ENCODE assay signal across 8 mouse cellular contexts in genomic region chr4:117039925-117040687, GRCm38 (mm10). TPM values are rescaled to one million over a fixed set of nuclear protein-coding genes. Genes with fewer than 3 reads are reported as not detected.
DNase-seq lines count a peak whose midpoint lies in the region; ATAC-seq and TF ChIP-seq lines count a peak whose summit lies in the region.
"Had no signal": no experiment of that assay in that cellular context is flagged by ENCODE, and none has a peak within 500 bp of the region (broad histone marks: within the 10 kb centered on the region; RNA-seq: fewer than 3 reads in every experiment).

No protein-coding gene starts in this region.

- H3K9ac ChIP-seq in heart, adult 2 months (ENCODE audit: low read depth, low read length), result no peak overlapping the region
- H3K9ac ChIP-seq in neural tube, embryonic 13.5 days, result peak overlapping the region; percentile 27; the same call in 1 of the 2 replicates
- H3K9ac ChIP-seq: liver, embryonic 13.5 days had no signal

- H3K27ac ChIP-seq in heart, adult 2 months, result peak overlapping the region; percentile 71
- H3K27ac ChIP-seq in kidney, adult 2 months (ENCODE audit: insufficient read depth, low read depth, low read length), result peak overlapping the region; percentile 38
- H3K27ac ChIP-seq in neural tube, embryonic 13.5 days (replicated peaks), result peak overlapping the region; percentile 76

- no peaks in the 10 kb centered on the region; the same call in 1 of the 2 replicates for H3K79me2 ChIP-seq in heart, adult 2 months (replicated peaks; ENCODE audit: control insufficient read depth, insufficient read depth, low read length)

- no peak overlapping the region for H3K4me3 ChIP-seq in heart, adult 2 months
- H3K4me3 ChIP-seq in kidney, adult 2 months (ENCODE audit: insufficient read depth, low read depth, low read length), result no peak overlapping the region
- no peak overlapping the region for H3K4me3 ChIP-seq in neural tube, embryonic 13.5 days
- H3K4me3 ChIP-seq: liver, embryonic 13.5 days had no signal

- peaks cover 8% of the 10 kb centered on the region for H3K36me3 ChIP-seq in heart, adult 2 months (ENCODE audit: control insufficient read depth, insufficient read depth, low read length)
- H3K36me3 ChIP-seq in kidney, adult 2 months (ENCODE audit: control insufficient read depth, insufficient read depth, low read length), result no peaks in the 10 kb centered on the region
- H3K36me3 ChIP-seq in neural tube, embryonic 13.5 days, result no peaks in the 10 kb centered on the region

- 35% methylated on average over 9 of the region's 9 CpGs for WGBS in heart, adult 2 months
- WGBS in kidney, adult 2 months, result 30% methylated on average over 9 of the region's 9 CpGs
- 15% methylated on average over 9 of the region's 9 CpGs for WGBS in neural tube, embryonic 13.5 days

- intact Hi-C loops in heart, adult 2 months (cut with DNase I), result no loop called here
- intact Hi-C loops in left cerebral cortex, postnatal 4 days (cut with DNase I), result no loop called here

- peak; percentile 73 for ATAC-seq in neural tube, embryonic 13.5 days (ENCODE audit: low read depth)

- TF ChIP-seq CTCF in heart, adult 2 months (IDR thresholded peaks at IDR 0.05), result no peak
- TF ChIP-seq CTCF in kidney, adult 2 months (conservative IDR thresholded peaks at IDR 0.05; ENCODE audit: insufficient read depth, insufficient read length, low read depth, low read length), result no peak

- H3K4me2 ChIP-seq in neural tube, embryonic 13.5 days, result peak overlapping the region; percentile 21
- H3K4me2 ChIP-seq: liver, embryonic 13.5 days had no signal

- no peaks in the 10 kb centered on the region for H3K27me3 ChIP-seq in heart, adult 2 months (ENCODE audit: control insufficient read depth, insufficient read depth, low read length)
- H3K27me3 ChIP-seq in kidney, adult 2 months (replicated peaks; ENCODE audit: control insufficient read depth, insufficient read depth, low read length), result no peaks in the 10 kb centered on the region
- no peaks in the 10 kb centered on the region for H3K27me3 ChIP-seq in neural tube, embryonic 13.5 days
- H3K27me3 ChIP-seq: liver, embryonic 13.5 days had no signal

- peaks cover 4% of the 10 kb centered on the region for H3K4me1 ChIP-seq in heart, adult 2 months (ENCODE audit: control insufficient read depth, insufficient read depth, low read length)
- peaks cover 12% of the 10 kb centered on the region for H3K4me1 ChIP-seq in kidney, adult 2 months (ENCODE audit: control insufficient read depth, insufficient read depth, low read length)
- H3K4me1 ChIP-seq in neural tube, embryonic 13.5 days (replicated peaks), result peaks cover 29% of the 10 kb centered on the region

- 0 out of 2 replicates have a peak, but pooled peaks have one; percentile 20 for TF ChIP-seq EP300 in heart, adult 2 months (IDR thresholded peaks at IDR 0.05; ENCODE audit: insufficient read depth, low read depth, low read length)

- no peaks in the 10 kb centered on the region for H3K9me3 ChIP-seq in neural tube, embryonic 13.5 days
- H3K9me3 ChIP-seq: liver, embryonic 13.5 days had no signal

- no peak for TF ChIP-seq POLR2A in heart, adult 2 months (IDR thresholded peaks at IDR 0.05; ENCODE audit: insufficient read depth, low read depth, low read length)
- TF ChIP-seq POLR2A in kidney, adult 2 months (IDR thresholded peaks at IDR 0.05; ENCODE audit: low read depth, low read length), result no peak

- peak; percentile 44 to 62 for DNase-seq in adrenal gland, postnatal 36 days
- DNase-seq in cerebellum, postnatal 25 days, result peak; percentile 34 to 55
- DNase-seq in heart, adult 2 months, result peak; percentile 56 to 64
- DNase-seq in kidney, adult 2 months, result peak; percentile 70
- DNase-seq in left cerebral cortex, postnatal 4 days, result peak; percentile 75
- DNase-seq in thymus, postnatal 36 days, result no peak
- DNase-seq: liver, embryonic 13.5 days had no signal

RNA-seq across cellular contexts. Expression of gene Eif2b3, which starts 20.9 kb away (rescaled TPM):
- total RNA-seq in adrenal gland, postnatal 36 days (2021), result 10 to 100 TPM; 29.0 to 33.6 TPM
- total RNA-seq in heart, adult 2 months (2021), result 10 to 100 TPM; 12.0 to 14.6 TPM
- polyA plus RNA-seq in heart, adult 2 months (2012; rRNA removed), result 7.9 and 11.6 TPM in 2 replicates
- 8.0 and 9.2 TPM in 2 replicates for polyA plus RNA-seq in kidney, adult 2 months (2012; rRNA removed)
- total RNA-seq in left cerebral cortex, postnatal 4 days (2021), result 10 to 100 TPM; 27.0 to 30.2 TPM
- 45.8 and 48.9 TPM in 2 replicates for polyA plus RNA-seq in neural tube, embryonic 13.5 days (2015; fragmentation: Nextera tagmentation; extraction: Ambion mirVana)

RNA-seq across cellular contexts. Expression of gene Hectd3, which starts 45.0 kb away (rescaled TPM):
- total RNA-seq in adrenal gland, postnatal 36 days (2021), result 10 to 100 TPM; 22.5 to 26.9 TPM
- 10 to 100 TPM; 14.0 to 20.6 TPM for total RNA-seq in heart, adult 2 months (2021)
- polyA plus RNA-seq in heart, adult 2 months (2012; rRNA removed), result 28.4 and 31.0 TPM in 2 replicates
- 51.9 and 66.1 TPM in 2 replicates for polyA plus RNA-seq in kidney, adult 2 months (2012; rRNA removed)
- total RNA-seq in left cerebral cortex, postnatal 4 days (2021), result 10 to 100 TPM; 60.7 to 61.1 TPM
- 25.6 and 26.7 TPM in 2 replicates for polyA plus RNA-seq in neural tube, embryonic 13.5 days (2015; fragmentation: Nextera tagmentation; extraction: Ambion mirVana)

RNA-seq across cellular contexts. Expression of gene Urod, which starts 45.9 kb away (rescaled TPM):
- 100 to 1,000 TPM in 1 of 2 experiments, 10 to 100 TPM in 1; 97.9 to 126 TPM for total RNA-seq in adrenal gland, postnatal 36 days (2021)
- 10 to 100 TPM; 86.7 to 91.9 TPM for total RNA-seq in heart, adult 2 months (2021)
- polyA plus RNA-seq in heart, adult 2 months (2012; rRNA removed), result 77.1 and 117 TPM in 2 replicates
- 107 and 114 TPM in 2 replicates for polyA plus RNA-seq in kidney, adult 2 months (2012; rRNA removed)
- 10 to 100 TPM; 28.2 to 30.7 TPM for total RNA-seq in left cerebral cortex, postnatal 4 days (2021)
- polyA plus RNA-seq in neural tube, embryonic 13.5 days (2015; fragmentation: Nextera tagmentation; extraction: Ambion mirVana), result 72.7 and 76.8 TPM in 2 replicates

RNA-seq across cellular contexts. Expression of gene Ptch2, which starts 55.8 kb away (rescaled TPM):
- total RNA-seq in adrenal gland, postnatal 36 days (2021), result 1 to 10 TPM; 3.5 to 4.5 TPM
- under 1 TPM; 0.70 to 0.86 TPM for total RNA-seq in heart, adult 2 months (2021)
- 2.4 and 3.2 TPM in 2 replicates for polyA plus RNA-seq in heart, adult 2 months (2012; rRNA removed)
- polyA plus RNA-seq in kidney, adult 2 months (2012; rRNA removed), result 5.0 and 7.1 TPM in 2 replicates
- total RNA-seq in left cerebral cortex, postnatal 4 days (2021), result 1 to 10 TPM; 5.8 to 6.5 TPM
- 6.4 and 7.4 TPM in 2 replicates for polyA plus RNA-seq in neural tube, embryonic 13.5 days (2015; fragmentation: Nextera tagmentation; extraction: Ambion mirVana)

Comparison
In these comparisons a context has a peak if more than half of its experiments do, and no peak if none do; other contexts are left out.
1. DNase-seq: peak in adrenal gland, postnatal 36 days (2 of 2), cerebellum, postnatal 25 days (2 of 2), heart, adult 2 months (2 of 2), kidney, adult 2 months (single experiment) and left cerebral cortex, postnatal 4 days (single experiment); none in thymus, postnatal 36 days (0 of 2).
2. Peak in every context shown above with its lines, with median percentiles within 50 percentile points of each other: H3K27ac ChIP-seq.